Mouse (Mus musculus): Measurements from ENCODE around the gene Mrm1. TPM values are rescaled to one million over a fixed set of nuclear protein-coding genes. Genes with fewer than 3 reads are reported as not detected.
A peak's percentile ranks its signal among the peaks of the same experiment; 100 is the strongest.

Gene Mrm1
- 12.8 and 18.5 TPM in 2 replicates for polyA plus RNA-seq (2015; fragmentation: Nextera tagmentation; extraction: Ambion mirVana)

GRCm38 (mm10) chr11:84818961-84819692 is at the start of gene Mrm1:
Gene Mrm1, minus strand, starts transcription at chr11:84819515.
- ATAC-seq: peak; percentile 80
- H3K9ac ChIP-seq (ENCODE audit: low read depth, low read length): peak within 1 kb of the TSS; percentile 74
- H3K27ac ChIP-seq (ENCODE audit: low read length): peak within 1 kb of the TSS; percentile 55
- H3K4me3 ChIP-seq (ENCODE audit: low read depth, low read length): peak within 1 kb of the TSS; percentile 64
- peak within 1 kb of the TSS; percentile 86 for H3K4me2 ChIP-seq (ENCODE audit: low read length)
- H3K36me3 ChIP-seq (ENCODE audit: control insufficient read depth, insufficient read depth, low read length): no peaks in the 10 kb centered on the region
- no peaks in the 10 kb centered on the region for H3K9me3 ChIP-seq (replicated peaks; ENCODE audit: control insufficient read depth, low read length, poor library complexity, severe bottlenecking)
- no peaks in the 10 kb centered on the region for H3K27me3 ChIP-seq (ENCODE audit: control insufficient read depth, insufficient read depth, low read depth, low read length)
- H3K4me1 ChIP-seq (ENCODE audit: control insufficient read depth, insufficient read depth, low read length): no peaks in the 10 kb centered on the region
- WGBS: under 1% methylated on average over 55 of the region's 55 CpGs

DNA sequence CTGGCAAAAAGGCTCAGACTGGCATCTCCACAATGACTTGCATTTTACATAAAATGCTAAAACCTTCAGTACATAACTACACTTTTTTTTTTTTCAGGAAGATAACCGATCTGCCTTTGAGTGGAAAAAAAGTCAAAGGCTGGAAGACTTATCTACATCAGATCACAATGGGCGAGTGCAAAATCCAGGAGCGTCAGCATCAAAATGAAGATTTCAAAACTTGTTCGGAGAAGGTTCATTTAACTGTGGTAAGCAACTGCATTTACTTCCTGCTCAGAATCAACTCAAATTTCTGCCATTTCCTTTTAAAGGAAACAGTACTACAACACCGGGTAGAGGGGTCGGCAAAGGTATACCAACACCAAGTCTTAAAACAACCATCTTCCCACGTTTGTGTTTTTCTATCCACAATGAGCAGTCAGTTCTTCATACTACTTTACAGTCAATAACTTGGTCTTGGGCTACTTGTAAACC is 49.5 kb upstream of the Mrm1 start:
- WGBS: 16% methylated on average over 7 of the region's 7 CpGs
- Histone ChIP-seq H3K4me1 (ENCODE audit: control insufficient read depth, insufficient read depth, low read length) (peaks cover 25% of the 10 kb centered on the region), H3K4me2 (ENCODE audit: low read length) (peak overlapping the region; percentile 78), H3K27me3 (ENCODE audit: control insufficient read depth, insufficient read depth, low read depth, low read length) (no peaks in the 10 kb centered on the region), H3K9ac (ENCODE audit: low read depth, low read length) (peak overlapping the region; percentile 75), H3K27ac (ENCODE audit: low read length) (peak overlapping the region; percentile 100; the same call in 1 of the 2 replicates), H3K9me3 (replicated peaks; ENCODE audit: control insufficient read depth, low read length, poor library complexity, severe bottlenecking) (no peaks in the 10 kb centered on the region), H3K36me3 (ENCODE audit: control insufficient read depth, insufficient read depth, low read length) (no peaks in the 10 kb centered on the region), H3K4me3 (ENCODE audit: low read depth, low read length) (peak overlapping the region; percentile 63)
- no peak for ATAC-seq

- H3K36me3 ChIP-seq (ENCODE audit: control insufficient read depth, insufficient read depth, low read length): no peaks in the 10 kb centered on the region
- H3K9ac ChIP-seq (ENCODE audit: low read depth, low read length): no peak overlapping the region
- 0 out of 2 replicates have a peak overlapping the region, but pooled peaks have one; percentile 23 for H3K4me2 ChIP-seq (ENCODE audit: low read length)
- no peak for ATAC-seq
- H3K4me1 ChIP-seq (ENCODE audit: control insufficient read depth, insufficient read depth, low read length): peaks cover 25% of the 10 kb centered on the region
- H3K27ac ChIP-seq (ENCODE audit: low read length): no peak overlapping the region
- no peaks in the 10 kb centered on the region for H3K9me3 ChIP-seq (replicated peaks; ENCODE audit: control insufficient read depth, low read length, poor library complexity, severe bottlenecking)
- no peak overlapping the region for H3K4me3 ChIP-seq (ENCODE audit: low read depth, low read length)
- 91% methylated on average over 2 of the region's 2 CpGs for WGBS
- H3K27me3 ChIP-seq (ENCODE audit: control insufficient read depth, insufficient read depth, low read depth, low read length): no peaks in the 10 kb centered on the region
These were observed 48.3 kb upstream of the Mrm1 start for GRCm38 (mm10) chr11:84867586-84867985.

DNA sequence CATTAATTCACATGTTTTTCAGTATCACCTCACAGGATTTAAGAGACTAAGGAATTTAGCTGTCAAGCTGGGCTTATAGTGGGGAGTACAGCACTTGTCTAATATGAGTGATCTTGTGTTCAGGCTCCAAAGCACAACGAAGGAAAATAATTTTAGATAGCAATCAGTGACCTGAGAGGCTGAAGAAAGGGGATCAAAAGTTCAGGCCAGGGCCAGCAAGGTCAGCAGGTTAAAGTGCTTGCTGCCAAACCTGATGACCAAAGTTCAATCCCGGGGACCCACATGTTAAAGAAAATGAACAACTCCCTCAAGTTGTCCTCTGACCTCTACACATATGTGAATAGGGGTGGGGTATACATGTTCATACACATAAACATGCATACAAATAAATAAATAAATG is 46.0 kb upstream of the Mrm1 start:
- Histone ChIP-seq H3K9ac (ENCODE audit: low read depth, low read length) (no peak overlapping the region), H3K27me3 (ENCODE audit: control insufficient read depth, insufficient read depth, low read depth, low read length) (no peaks in the 10 kb centered on the region), H3K4me2 (ENCODE audit: low read length) (no peak overlapping the region), H3K36me3 (ENCODE audit: control insufficient read depth, insufficient read depth, low read length) (no peaks in the 10 kb centered on the region), H3K27ac (ENCODE audit: low read length) (no peak overlapping the region), H3K9me3 (replicated peaks; ENCODE audit: control insufficient read depth, low read length, poor library complexity, severe bottlenecking) (no peaks in the 10 kb centered on the region), H3K4me3 (ENCODE audit: low read depth, low read length) (no peak overlapping the region), H3K4me1 (ENCODE audit: control insufficient read depth, insufficient read depth, low read length) (peaks cover 22% of the 10 kb centered on the region)
- no peak for ATAC-seq
- 84% methylated on average over 2 of the region's 2 CpGs for WGBS

DNA sequence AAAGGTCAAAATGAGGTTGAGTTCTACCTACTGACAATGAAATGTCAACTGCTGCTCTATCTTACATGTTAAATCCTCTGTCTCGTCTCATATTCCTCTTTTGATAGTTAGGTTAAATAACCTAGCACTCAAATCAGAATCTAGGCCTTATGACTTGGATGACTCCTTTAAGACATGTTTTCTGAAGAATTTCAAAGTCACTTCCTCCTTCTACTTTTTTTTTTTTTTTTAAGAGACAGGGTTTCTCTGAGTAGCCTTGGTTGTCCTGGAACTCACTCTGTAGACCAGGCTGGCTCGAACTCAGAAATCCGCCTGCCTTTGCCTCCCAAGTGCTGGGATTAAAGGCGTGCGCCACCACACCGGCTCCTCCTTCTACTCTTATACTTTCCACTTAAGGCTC is 36.0 kb upstream of the Mrm1 start:
- WGBS: 96% methylated on average over 6 of the region's 6 CpGs
- no peaks in the 10 kb centered on the region for H3K9me3 ChIP-seq (replicated peaks; ENCODE audit: control insufficient read depth, low read length, poor library complexity, severe bottlenecking)
- no peak overlapping the region for H3K4me2 ChIP-seq (ENCODE audit: low read length)
- peaks cover 13% of the 10 kb centered on the region for H3K36me3 ChIP-seq (ENCODE audit: control insufficient read depth, insufficient read depth, low read length)
- no peak for ATAC-seq
- H3K27ac ChIP-seq (ENCODE audit: low read length): no peak overlapping the region
- H3K9ac ChIP-seq (ENCODE audit: low read depth, low read length): no peak overlapping the region
- no peaks in the 10 kb centered on the region for H3K4me1 ChIP-seq (ENCODE audit: control insufficient read depth, insufficient read depth, low read length)
- H3K27me3 ChIP-seq (ENCODE audit: control insufficient read depth, insufficient read depth, low read depth, low read length): no peaks in the 10 kb centered on the region
- no peak overlapping the region for H3K4me3 ChIP-seq (ENCODE audit: low read depth, low read length)

- H3K27ac ChIP-seq (ENCODE audit: low read length): no peak overlapping the region
- H3K4me1 ChIP-seq (ENCODE audit: control insufficient read depth, insufficient read depth, low read length): no peaks in the 10 kb centered on the region
- no peak overlapping the region for H3K9ac ChIP-seq (ENCODE audit: low read depth, low read length)
- no peaks in the 10 kb centered on the region for H3K9me3 ChIP-seq (replicated peaks; ENCODE audit: control insufficient read depth, low read length, poor library complexity, severe bottlenecking)
- no peaks in the 10 kb centered on the region for H3K27me3 ChIP-seq (ENCODE audit: control insufficient read depth, insufficient read depth, low read depth, low read length)
- no peak for ATAC-seq
- no peak overlapping the region for H3K4me3 ChIP-seq (ENCODE audit: low read depth, low read length)
- WGBS: 91% methylated on average over 7 of the region's 7 CpGs
- no peak overlapping the region for H3K4me2 ChIP-seq (ENCODE audit: low read length)
- peaks cover 13% of the 10 kb centered on the region for H3K36me3 ChIP-seq (ENCODE audit: control insufficient read depth, insufficient read depth, low read length)
These were observed 28.3 kb upstream of the Mrm1 start for GRCm38 (mm10) chr11:84847475-84848090.

DNA sequence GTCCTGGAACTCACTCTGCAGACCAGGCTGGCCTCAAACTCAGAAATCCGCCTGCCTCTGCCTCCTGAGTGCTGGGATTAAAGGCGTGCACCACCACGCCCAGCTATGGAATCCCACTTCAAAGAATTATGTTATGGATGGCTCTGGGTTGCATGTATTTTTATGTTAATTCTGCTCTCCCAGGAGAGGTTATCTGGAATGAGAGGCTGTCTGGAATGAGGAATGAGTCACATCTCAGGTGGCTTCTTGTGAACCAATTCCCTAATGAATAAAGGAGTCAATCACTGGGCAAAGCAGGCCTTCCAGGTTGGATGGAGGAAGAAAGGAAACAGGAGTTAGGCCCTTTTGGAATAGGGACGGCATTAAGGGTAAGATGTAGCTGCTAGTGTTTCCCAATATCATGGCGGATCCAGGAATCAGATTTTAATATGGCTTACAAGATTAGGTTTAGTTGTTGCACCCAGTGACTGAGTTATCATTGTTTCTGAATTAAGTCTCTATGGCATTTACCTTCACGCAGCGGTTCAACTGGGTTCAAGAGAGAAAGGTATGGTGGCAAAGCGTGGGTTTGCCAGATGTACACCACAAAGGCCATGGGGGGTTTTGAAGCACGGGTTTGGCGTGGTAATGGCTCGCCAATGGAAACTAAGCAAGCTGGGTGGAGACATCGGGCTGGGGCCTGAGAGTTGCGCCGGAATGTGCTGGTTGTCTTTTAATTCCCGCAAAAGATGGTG is 27.6 kb upstream of the Mrm1 start:
- no peak overlapping the region for H3K9ac ChIP-seq (ENCODE audit: low read depth, low read length)
- H3K4me1 ChIP-seq (ENCODE audit: control insufficient read depth, insufficient read depth, low read length): no peaks in the 10 kb centered on the region
- 95% methylated on average over 15 of the region's 15 CpGs for whole genome bisulfite sequencing
- no peak overlapping the region for H3K4me3 ChIP-seq (ENCODE audit: low read depth, low read length)
- no peaks in the 10 kb centered on the region for H3K9me3 ChIP-seq (replicated peaks; ENCODE audit: control insufficient read depth, low read length, poor library complexity, severe bottlenecking)
- H3K4me2 ChIP-seq (ENCODE audit: low read length): no peak overlapping the region
- peaks cover 13% of the 10 kb centered on the region for H3K36me3 ChIP-seq (ENCODE audit: control insufficient read depth, insufficient read depth, low read length)
- no peak for ATAC-seq
- H3K27me3 ChIP-seq (ENCODE audit: control insufficient read depth, insufficient read depth, low read depth, low read length): no peaks in the 10 kb centered on the region
- no peak overlapping the region for H3K27ac ChIP-seq (ENCODE audit: low read length)

- Histone ChIP-seq H3K9ac (ENCODE audit: low read depth, low read length) (no peak overlapping the region), H3K27ac (ENCODE audit: low read length) (no peak overlapping the region), H3K9me3 (replicated peaks; ENCODE audit: control insufficient read depth, low read length, poor library complexity, severe bottlenecking) (no peaks in the 10 kb centered on the region), H3K4me2 (ENCODE audit: low read length) (no peak overlapping the region), H3K27me3 (ENCODE audit: control insufficient read depth, insufficient read depth, low read depth, low read length) (no peaks in the 10 kb centered on the region), H3K36me3 (ENCODE audit: control insufficient read depth, insufficient read depth, low read length) (peaks cover 18% of the 10 kb centered on the region), H3K4me3 (ENCODE audit: low read depth, low read length) (no peak overlapping the region), H3K4me1 (ENCODE audit: control insufficient read depth, insufficient read depth, low read length) (no peaks in the 10 kb centered on the region)
- no peak for ATAC-seq
- WGBS: 91% methylated on average over 2 of the region's 2 CpGs
These were observed 20.0 kb upstream of the Mrm1 start for GRCm38 (mm10) chr11:84839330-84839729.

All from midbrain, embryonic 16.5 days (tissue).